Mouse (Mus musculus): ENCODE data around the gene Nos1.

- TF ChIP-seq GATA1 (IDR thresholded peaks at IDR 0.05; ENCODE audit: borderline replicate concordance, low read length) (no peak), FLI1 (IDR thresholded peaks at IDR 0.05; ENCODE audit: low read length) (no peak)
These were observed 158.6 kb downstream of the Nos1 start for GRCm38 (mm10) chr5:117939402-117939801.

All from megakaryocyte, embryonic 14.5 days (primary cell).